Mouse (Mus musculus): ENCODE measurements around the gene Gm14391.
"Not testable (repeated sequence)": the region's sequence is repeated elsewhere in the genome, so short reads cannot be mapped to it uniquely, and the experiment has no call there.

GRCm38 (mm10) chr2:175172906-175173595 is 33.7 kb downstream of the Gm14391 start:
- not testable (repeated sequence) for TF ChIP-seq CTCF (IDR thresholded peaks at IDR 0.05; ENCODE audit: insufficient read depth, low read length); POLR2A (IDR thresholded peaks at IDR 0.05; ENCODE audit: borderline replicate concordance, extremely low read depth, low read depth, low read length)

Data from lung, adult 2 months (tissue).